Mouse (Mus musculus): ENCODE measurements at regions not wholly inside any gene's neighbourhood (a gene's known extent, or its start where the extent isn't known, plus 50 kb on each side); places are given as distances from the start of the nearest gene placed in this dataset.

DNA sequence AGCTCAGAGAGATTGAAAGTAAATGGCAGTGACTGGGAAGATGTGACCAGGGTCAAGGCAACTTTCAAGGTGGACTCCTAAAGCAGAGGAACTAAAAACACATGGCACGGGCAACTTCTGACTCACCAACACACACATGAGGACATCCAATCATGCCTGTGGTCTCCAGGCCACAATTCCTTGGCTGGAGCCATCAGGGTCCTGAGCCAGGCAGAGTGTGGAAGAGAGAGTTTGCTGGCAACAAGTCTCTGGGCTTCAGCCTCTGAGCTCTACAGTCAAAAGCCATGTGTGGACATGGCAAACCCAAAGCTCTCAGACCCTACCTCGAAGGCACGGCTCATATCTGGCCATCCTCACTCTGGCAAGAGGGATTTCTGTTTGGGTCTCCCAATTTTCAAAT is 164.1 kb downstream of the Adamts15 start:
- Histone ChIP-seq H3K27me3 (ENCODE audit: control insufficient read depth, insufficient read depth, low read length) (no peaks in the 10 kb centered on the region), H3K4me1 (ENCODE audit: control insufficient read depth, insufficient read depth, low read length) (no peaks in the 10 kb centered on the region), H3K4me3 (replicated peaks; ENCODE audit: insufficient read depth, low read depth, low read length) (no peak overlapping the region), H3K27ac (ENCODE audit: insufficient read depth, low read length) (no peak overlapping the region)
- WGBS = 85% methylated on average over 3 of the region's 3 CpGs
- TF ChIP-seq CTCF (IDR thresholded peaks at IDR 0.05; ENCODE audit: borderline replicate concordance, insufficient read depth, low read depth, low read length) (no peak), POLR2A (IDR thresholded peaks at IDR 0.05; ENCODE audit: borderline replicate concordance, insufficient read depth, low read length) (no peak)
- DNase-seq = no peak

GRCm38 (mm10) chr9:30757406-30757805 is 164.8 kb downstream of the Adamts15 start:
- H3K4me1 ChIP-seq (ENCODE audit: control insufficient read depth, insufficient read depth, low read length) = no peaks in the 10 kb centered on the region
- 83% methylated on average over 8 of the region's 8 CpGs for WGBS
- H3K4me3 ChIP-seq (replicated peaks; ENCODE audit: insufficient read depth, low read depth, low read length) = no peak overlapping the region
- no peak overlapping the region for H3K27ac ChIP-seq (ENCODE audit: insufficient read depth, low read length)
- no peak for DNase-seq
- TF ChIP-seq CTCF (IDR thresholded peaks at IDR 0.05; ENCODE audit: borderline replicate concordance, insufficient read depth, low read depth, low read length) = no peak
- TF ChIP-seq POLR2A (IDR thresholded peaks at IDR 0.05; ENCODE audit: borderline replicate concordance, insufficient read depth, low read length) = no peak
- no peaks in the 10 kb centered on the region for H3K27me3 ChIP-seq (ENCODE audit: control insufficient read depth, insufficient read depth, low read length)

GRCm38 (mm10) chr9:30756796-30757195 is 165.5 kb downstream of the Adamts15 start:
- 87% methylated on average over 4 of the region's 4 CpGs for WGBS
- TF ChIP-seq POLR2A (IDR thresholded peaks at IDR 0.05; ENCODE audit: borderline replicate concordance, insufficient read depth, low read length) (no peak), CTCF (IDR thresholded peaks at IDR 0.05; ENCODE audit: borderline replicate concordance, insufficient read depth, low read depth, low read length) (no peak)

DNA sequence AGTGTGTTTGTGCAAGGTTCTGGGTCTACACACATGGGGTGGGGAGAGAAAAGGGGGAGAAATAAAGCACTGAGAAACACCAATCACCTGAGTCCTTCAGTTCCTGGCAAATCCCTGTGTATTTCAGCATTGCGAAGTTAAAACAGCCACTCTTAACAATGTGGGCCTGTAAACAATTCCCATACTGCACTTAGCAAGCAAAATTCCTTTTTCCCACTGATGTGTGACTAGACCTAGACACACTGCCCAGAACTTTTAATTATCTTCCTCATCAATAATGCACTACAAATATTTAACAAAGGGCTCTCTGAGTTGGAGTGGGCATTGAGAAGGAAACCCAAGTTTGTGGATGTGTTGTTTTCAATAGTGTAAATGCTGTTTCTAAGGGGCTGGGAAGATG is 166.7 kb downstream of the Adamts15 start:
- WGBS = 100% methylated on average over 1 of the region's 1 CpGs
- Histone ChIP-seq H3K27ac (ENCODE audit: insufficient read depth, low read length) (no peak overlapping the region), H3K4me3 (replicated peaks; ENCODE audit: insufficient read depth, low read depth, low read length) (no peak overlapping the region), H3K4me1 (ENCODE audit: control insufficient read depth, insufficient read depth, low read length) (no peaks in the 10 kb centered on the region), H3K27me3 (ENCODE audit: control insufficient read depth, insufficient read depth, low read length) (no peaks in the 10 kb centered on the region)
- DNase-seq = no peak
- TF ChIP-seq POLR2A (IDR thresholded peaks at IDR 0.05; ENCODE audit: borderline replicate concordance, insufficient read depth, low read length) (no peak), CTCF (IDR thresholded peaks at IDR 0.05; ENCODE audit: borderline replicate concordance, insufficient read depth, low read depth, low read length) (no peak)

More at GRCm38 (mm10) chr9:30756796-30757195, 165.5 kb downstream of the Adamts15 start:
- Histone ChIP-seq H3K27ac (ENCODE audit: insufficient read depth, low read length) (no peak overlapping the region), H3K4me3 (replicated peaks; ENCODE audit: insufficient read depth, low read depth, low read length) (no peak overlapping the region), H3K4me1 (ENCODE audit: control insufficient read depth, insufficient read depth, low read length) (no peaks in the 10 kb centered on the region), H3K27me3 (ENCODE audit: control insufficient read depth, insufficient read depth, low read length) (no peaks in the 10 kb centered on the region)
- no peak for DNase-seq

GRCm38 (mm10) chr9:30754826-30755225 is 167.4 kb downstream of the Adamts15 start:
- H3K27me3 ChIP-seq (ENCODE audit: control insufficient read depth, insufficient read depth, low read length) = no peaks in the 10 kb centered on the region
- no peak for DNase-seq
- 85% methylated on average over 5 of the region's 5 CpGs for WGBS
- H3K4me3 ChIP-seq (replicated peaks; ENCODE audit: insufficient read depth, low read depth, low read length) = no peak overlapping the region
- no peaks in the 10 kb centered on the region for H3K4me1 ChIP-seq (ENCODE audit: control insufficient read depth, insufficient read depth, low read length)
- H3K27ac ChIP-seq (ENCODE audit: insufficient read depth, low read length) = no peak overlapping the region
- no peak for TF ChIP-seq CTCF (IDR thresholded peaks at IDR 0.05; ENCODE audit: borderline replicate concordance, insufficient read depth, low read depth, low read length)
- no peak for TF ChIP-seq POLR2A (IDR thresholded peaks at IDR 0.05; ENCODE audit: borderline replicate concordance, insufficient read depth, low read length)

GRCm38 (mm10) chr9:30743471-30743870 is 178.8 kb downstream of the Adamts15 start:
- H3K4me3 ChIP-seq (replicated peaks; ENCODE audit: insufficient read depth, low read depth, low read length) = no peak overlapping the region
- H3K27me3 ChIP-seq (ENCODE audit: control insufficient read depth, insufficient read depth, low read length) = no peaks in the 10 kb centered on the region
- no peak for DNase-seq
- WGBS = 37% methylated on average over 9 of the region's 9 CpGs
- H3K4me1 ChIP-seq (ENCODE audit: control insufficient read depth, insufficient read depth, low read length) = no peaks in the 10 kb centered on the region
- H3K27ac ChIP-seq (ENCODE audit: insufficient read depth, low read length) = no peak overlapping the region
- TF ChIP-seq POLR2A (IDR thresholded peaks at IDR 0.05; ENCODE audit: borderline replicate concordance, insufficient read depth, low read length) (no peak), CTCF (IDR thresholded peaks at IDR 0.05; ENCODE audit: borderline replicate concordance, insufficient read depth, low read depth, low read length) (no peak)

DNA sequence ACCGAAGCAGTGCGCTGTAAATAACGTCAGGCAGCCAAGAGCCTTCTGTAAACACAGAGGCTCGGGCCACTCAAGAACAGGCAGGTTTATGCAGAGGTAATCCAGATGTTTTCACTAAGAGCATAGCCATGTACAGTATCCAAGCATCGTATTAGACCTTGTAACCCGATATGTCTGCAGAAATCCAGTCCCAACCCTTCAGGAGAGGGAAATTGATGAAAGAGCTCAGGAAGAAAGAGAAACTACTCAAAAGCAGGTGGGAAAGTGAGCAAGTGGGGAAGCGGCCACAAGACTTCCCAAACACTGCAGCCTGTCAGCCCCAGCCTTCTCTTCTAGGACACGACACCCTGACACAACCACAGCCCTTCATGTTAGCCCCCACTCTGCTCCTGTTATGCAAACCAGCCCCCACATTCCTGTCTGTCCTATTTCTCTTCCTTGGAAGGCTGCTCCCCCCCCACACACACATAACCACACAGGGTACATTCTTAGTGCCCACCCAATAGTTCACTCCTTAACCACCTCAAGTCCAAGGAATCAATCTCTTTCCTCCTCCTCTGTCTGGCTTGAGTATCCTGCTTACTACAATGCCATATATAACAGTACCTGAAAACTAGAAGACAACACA is 179.7 kb downstream of the Adamts15 start:
- DNase-seq = no peak
- TF ChIP-seq CTCF (IDR thresholded peaks at IDR 0.05; ENCODE audit: borderline replicate concordance, insufficient read depth, low read depth, low read length) (no peak), POLR2A (IDR thresholded peaks at IDR 0.05; ENCODE audit: borderline replicate concordance, insufficient read depth, low read length) (no peak)
- 90% methylated on average over 8 of the region's 8 CpGs for WGBS
- Histone ChIP-seq H3K27me3 (ENCODE audit: control insufficient read depth, insufficient read depth, low read length) (no peaks in the 10 kb centered on the region), H3K4me3 (replicated peaks; ENCODE audit: insufficient read depth, low read depth, low read length) (no peak overlapping the region), H3K4me1 (ENCODE audit: control insufficient read depth, insufficient read depth, low read length) (no peaks in the 10 kb centered on the region), H3K27ac (ENCODE audit: insufficient read depth, low read length) (no peak overlapping the region)

DNA sequence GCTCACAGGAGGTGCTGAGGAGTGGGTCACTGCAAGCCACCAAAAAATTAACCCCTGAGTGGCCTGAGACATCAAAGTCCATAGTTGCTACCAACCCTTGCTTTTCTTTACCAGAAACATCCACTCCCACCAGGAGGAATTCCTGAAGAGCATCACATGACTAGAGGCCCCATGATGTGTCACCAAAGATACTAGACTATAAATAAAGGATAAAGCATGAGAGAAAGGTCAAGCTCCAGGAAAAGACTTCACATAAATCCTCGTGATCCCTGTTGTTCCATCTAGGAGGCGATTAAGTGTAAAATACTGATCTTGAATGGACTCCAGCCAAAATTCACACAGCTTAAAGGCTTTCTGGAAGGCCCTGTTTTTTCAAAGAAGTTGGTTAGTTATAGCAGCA is 190.6 kb downstream of the Adamts15 start:
- Histone ChIP-seq H3K4me3 (replicated peaks; ENCODE audit: insufficient read depth, low read depth, low read length) (no peak overlapping the region), H3K27ac (ENCODE audit: insufficient read depth, low read length) (no peak overlapping the region), H3K27me3 (ENCODE audit: control insufficient read depth, insufficient read depth, low read length) (no peaks in the 10 kb centered on the region), H3K4me1 (ENCODE audit: control insufficient read depth, insufficient read depth, low read length) (no peaks in the 10 kb centered on the region)
- no peak for DNase-seq
- 71% methylated on average over 2 of the region's 2 CpGs for WGBS
- TF ChIP-seq CTCF (IDR thresholded peaks at IDR 0.05; ENCODE audit: borderline replicate concordance, insufficient read depth, low read depth, low read length) (no peak), POLR2A (IDR thresholded peaks at IDR 0.05; ENCODE audit: borderline replicate concordance, insufficient read depth, low read length) (no peak)

All from cerebellum, adult 2 months (tissue).